Mouse (Mus musculus) lung, postnatal 0 days (tissue): ENCODE data around the gene Myrip.

Experiments
- CTCF ChIP-seq: IDR thresholded peaks from 2 replicates; pipeline ENCODE4 v1.5.1; 2016; ENCODE audit warnings: antibody characterized with exemption, mild to moderate bottlenecking
- EP300 ChIP-seq: IDR thresholded peaks from 2 replicates; pipeline ENCODE4 v1.6.1; 2016; ENCODE audit warnings: antibody characterized with exemption, mild to moderate bottlenecking, control low read depth

DNA sequence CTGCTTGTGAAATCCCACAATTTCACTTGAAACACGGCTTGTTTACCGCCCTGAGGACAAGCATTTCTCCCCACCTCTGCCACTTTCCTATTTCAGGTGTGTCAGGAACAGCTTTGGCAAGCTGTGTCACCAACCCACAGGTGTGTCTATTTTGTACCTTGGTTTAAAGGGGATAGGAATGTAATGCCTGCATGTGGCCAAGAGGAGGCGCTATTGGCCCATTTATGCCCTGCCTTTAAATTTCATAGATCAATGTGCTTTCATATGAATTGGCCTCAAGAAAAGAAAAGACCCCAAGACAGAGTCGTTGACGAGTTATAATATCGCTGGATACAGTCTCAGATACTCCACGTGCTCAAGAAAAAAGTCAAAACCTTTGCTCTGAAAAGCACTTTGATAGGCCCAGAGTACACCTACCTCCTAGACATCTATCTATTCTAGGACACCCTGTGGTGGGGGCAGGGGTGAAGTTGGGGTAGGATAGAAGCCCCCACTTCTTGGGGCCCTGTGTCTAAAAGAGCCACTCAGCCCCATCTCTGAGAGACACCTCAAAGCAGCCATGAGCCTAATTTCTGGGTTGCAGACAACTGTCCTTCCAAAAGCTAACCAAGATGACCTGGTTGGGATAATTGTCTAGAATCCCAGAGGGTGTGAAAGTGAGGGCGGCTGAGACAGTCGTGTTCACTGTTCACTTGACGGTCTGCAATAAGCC, 200.0 kb downstream of the Myrip start:
- TF ChIP-seq CTCF: peak; percentile 69
- TF ChIP-seq EP300: no peak
